Mouse (Mus musculus) brain, embryonic 14.5 days (tissue): ENCODE results near the gene Clec2l.

ENCODE experiments used
- CTCF ChIP-seq: fragments of 200-500 bp; IDR thresholded peaks from 2 replicates; pipeline ENCODE4 v1.5.1; 2012; ENCODE audit warnings: inconsistent platforms, mild to moderate bottlenecking, moderate library complexity, borderline replicate concordance; ENCODE audit not compliant: insufficient read depth, insufficient read length; ENCODE audit errors: extremely low read depth
- POLR2A ChIP-seq: fragments of 200-500 bp; IDR thresholded peaks from 2 replicates; pipeline ENCODE4 v1.6.1; 2012; ENCODE audit warnings: mild to moderate bottlenecking, inconsistent platforms, borderline replicate concordance; ENCODE audit not compliant: poor library complexity, insufficient read depth, insufficient read length, severe bottlenecking; ENCODE audit errors: extremely low read depth

DNA sequence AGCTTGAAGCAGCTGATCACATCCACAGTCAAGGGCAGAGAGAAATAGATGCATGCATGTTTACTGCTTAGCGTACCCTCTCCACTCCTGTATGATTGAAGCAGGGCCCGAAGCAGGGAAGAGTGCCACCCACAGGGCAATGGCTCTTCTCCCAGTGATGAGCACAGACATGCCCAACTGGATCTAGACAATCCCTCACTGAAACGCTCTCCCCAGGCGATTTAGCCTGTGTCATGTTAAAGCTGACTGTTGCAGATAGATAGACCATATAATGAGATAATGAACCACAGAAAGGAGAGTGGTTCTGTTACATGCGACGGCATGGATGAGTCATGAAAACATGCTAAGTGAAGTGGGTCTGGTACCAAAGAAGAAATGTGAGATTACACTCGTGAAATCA lies 8.4 kb downstream of the Clec2l start:
- no peak for TF ChIP-seq CTCF
- TF ChIP-seq POLR2A, result no peak
